Mouse (Mus musculus): Measurements from ENCODE around the gene Shroom2. TPM values are rescaled to one million over a fixed set of nuclear protein-coding genes. Genes with fewer than 3 reads are reported as not detected.

Gene Shroom2
- polyA plus RNA-seq, 1 experiment from 2014 or later: 5.0 TPM

- no peaks in the 10 kb centered on the region for H3K27me3 ChIP-seq (replicated peaks)
- ATAC-seq (ENCODE audit: insufficient read depth, low FRiP score, low read depth): no peak
- WGBS: 72% methylated on average over 2 of the region's 2 CpGs
- no peak overlapping the region for H3K9ac ChIP-seq
- no peaks in the 10 kb centered on the region for H3K4me1 ChIP-seq
- H3K4me3 ChIP-seq (replicated peaks): no peak overlapping the region
- no peak overlapping the region for H3K27ac ChIP-seq
- no peaks in the 10 kb centered on the region for H3K36me3 ChIP-seq
- no peaks in the 10 kb centered on the region for H3K9me3 ChIP-seq
- H3K4me2 ChIP-seq: no peak overlapping the region
Observed at GRCm38 (mm10) chrX:152679190-152679814, 90.0 kb downstream of the Shroom2 start.

GRCm38 (mm10) chrX:152676357-152676756, 92.9 kb downstream of the Shroom2 start:
- Histone ChIP-seq H3K9me3 (no peaks in the 10 kb centered on the region), H3K4me3 (replicated peaks) (no peak overlapping the region)

DNA sequence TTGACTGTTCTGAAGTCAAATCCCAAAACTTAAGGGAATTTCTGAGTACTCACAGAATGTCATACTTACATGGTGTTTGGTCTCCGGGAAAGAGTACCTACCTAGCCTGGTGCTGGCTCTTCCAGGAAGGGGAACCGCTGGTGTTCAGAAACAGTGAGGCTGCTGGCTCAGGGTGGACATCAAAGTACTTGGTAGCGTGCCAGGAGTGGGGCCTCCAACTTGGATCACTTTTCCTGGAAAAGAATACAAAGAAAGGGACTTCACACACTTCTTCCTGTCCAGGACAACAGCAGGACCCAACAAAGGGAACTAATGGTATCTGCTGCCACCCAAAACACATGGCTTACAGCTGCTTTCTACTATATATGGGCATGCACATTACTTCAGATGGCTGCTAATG, 95.8 kb downstream of the Shroom2 start:
- H3K4me3 ChIP-seq (replicated peaks): no peak overlapping the region
- H3K36me3 ChIP-seq: no peaks in the 10 kb centered on the region
- no peak overlapping the region for H3K4me2 ChIP-seq
- WGBS: 79% methylated on average over 3 of the region's 3 CpGs
- no peak overlapping the region for H3K27ac ChIP-seq
- no peak for ATAC-seq (ENCODE audit: insufficient read depth, low FRiP score, low read depth)
- no peaks in the 10 kb centered on the region for H3K27me3 ChIP-seq (replicated peaks)
- H3K9me3 ChIP-seq: no peaks in the 10 kb centered on the region
- H3K4me1 ChIP-seq: no peaks in the 10 kb centered on the region
- no peak overlapping the region for H3K9ac ChIP-seq

More at GRCm38 (mm10) chrX:152676357-152676756, 92.9 kb downstream of the Shroom2 start:
- Histone ChIP-seq H3K9ac (no peak overlapping the region), H3K4me1 (no peaks in the 10 kb centered on the region), H3K27ac (no peak overlapping the region), H3K4me2 (no peak overlapping the region), H3K27me3 (replicated peaks) (no peaks in the 10 kb centered on the region), H3K36me3 (no peaks in the 10 kb centered on the region)
- 48% methylated on average over 3 of the region's 3 CpGs for WGBS
- ATAC-seq (ENCODE audit: insufficient read depth, low FRiP score, low read depth): no peak

DNA sequence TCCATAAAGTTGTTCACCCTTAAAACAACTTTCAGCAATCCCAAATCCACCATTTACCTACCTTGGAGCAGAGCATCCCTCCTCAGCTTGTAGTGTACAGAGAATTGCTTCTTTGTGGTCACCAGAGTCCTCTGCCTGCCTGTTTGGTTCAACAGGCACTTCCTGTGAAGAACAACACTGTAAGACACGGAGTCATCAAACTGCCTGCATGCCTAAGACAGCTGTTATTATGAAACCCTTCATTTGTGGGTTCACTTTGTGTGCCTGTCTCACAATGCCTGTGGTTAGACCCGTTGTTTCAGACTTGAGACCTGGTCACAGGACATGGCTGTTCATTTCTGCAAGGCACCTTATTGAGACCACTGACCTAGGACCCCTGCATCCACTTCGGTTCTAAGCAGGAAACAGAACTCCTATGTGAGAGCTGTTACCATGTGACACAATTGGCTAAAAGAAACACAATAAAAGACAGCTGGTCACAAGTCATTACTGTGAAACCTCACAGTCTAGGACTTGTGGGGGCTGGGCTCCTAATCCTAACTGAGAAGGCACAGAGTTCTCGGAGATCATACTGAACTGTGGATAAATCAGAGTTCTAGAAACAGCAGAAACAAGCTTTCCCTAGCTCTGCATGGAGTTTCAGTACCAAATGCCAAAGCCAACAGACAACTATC, 111.8 kb downstream of the Shroom2 start:
- no peak for ATAC-seq (ENCODE audit: insufficient read depth, low FRiP score, low read depth)
- Histone ChIP-seq H3K36me3 (no peaks in the 10 kb centered on the region), H3K4me1 (no peaks in the 10 kb centered on the region), H3K27ac (no peak overlapping the region), H3K9ac (no peak overlapping the region), H3K4me3 (replicated peaks) (no peak overlapping the region), H3K9me3 (no peaks in the 10 kb centered on the region), H3K4me2 (no peak overlapping the region), H3K27me3 (replicated peaks) (no peaks in the 10 kb centered on the region)
- WGBS: 49% methylated on average over 4 of the region's 4 CpGs

DNA sequence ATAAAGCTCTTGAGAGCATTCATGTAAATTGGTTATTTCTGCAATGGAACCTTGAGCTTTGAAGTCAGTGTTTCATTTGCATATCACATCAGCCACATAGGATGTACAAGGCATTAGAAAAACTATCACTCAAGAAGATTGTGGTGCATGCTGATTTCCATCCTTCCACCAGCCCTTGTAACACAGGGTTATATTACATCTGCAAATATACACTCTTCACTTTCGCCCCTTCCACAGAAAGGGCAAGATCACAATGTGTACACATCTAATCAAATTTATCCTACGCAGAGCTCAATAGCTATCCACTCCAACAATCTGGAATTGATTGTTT, 112.7 kb downstream of the Shroom2 start:
- ATAC-seq (ENCODE audit: insufficient read depth, low FRiP score, low read depth): no peak
- 74% methylated on average over 2 of the region's 2 CpGs for WGBS
- no peaks in the 10 kb centered on the region for H3K27me3 ChIP-seq (replicated peaks)

GRCm38 (mm10) chrX:152655796-152656608, 113.3 kb downstream of the Shroom2 start:
- H3K9me3 ChIP-seq: no peaks in the 10 kb centered on the region
- 64% methylated on average over 8 of the region's 8 CpGs for WGBS
- no peaks in the 10 kb centered on the region for H3K4me1 ChIP-seq
- no peak overlapping the region for H3K4me2 ChIP-seq
- H3K27me3 ChIP-seq (replicated peaks): no peaks in the 10 kb centered on the region
- H3K36me3 ChIP-seq: no peaks in the 10 kb centered on the region
- no peak overlapping the region for H3K9ac ChIP-seq
- H3K27ac ChIP-seq: no peak overlapping the region
- ATAC-seq (ENCODE audit: insufficient read depth, low FRiP score, low read depth): no peak
- H3K4me3 ChIP-seq (replicated peaks): no peak overlapping the region

More for the DNA sequence above, 112.7 kb downstream of the Shroom2 start:
- Histone ChIP-seq H3K4me2 (no peak overlapping the region), H3K9me3 (no peaks in the 10 kb centered on the region), H3K27ac (no peak overlapping the region), H3K4me1 (no peaks in the 10 kb centered on the region), H3K4me3 (replicated peaks) (no peak overlapping the region), H3K36me3 (no peaks in the 10 kb centered on the region), H3K9ac (no peak overlapping the region)

GRCm38 (mm10) chrX:152652676-152653075, 116.6 kb downstream of the Shroom2 start:
- Histone ChIP-seq H3K27ac (no peak overlapping the region), H3K4me2 (no peak overlapping the region)

DNA sequence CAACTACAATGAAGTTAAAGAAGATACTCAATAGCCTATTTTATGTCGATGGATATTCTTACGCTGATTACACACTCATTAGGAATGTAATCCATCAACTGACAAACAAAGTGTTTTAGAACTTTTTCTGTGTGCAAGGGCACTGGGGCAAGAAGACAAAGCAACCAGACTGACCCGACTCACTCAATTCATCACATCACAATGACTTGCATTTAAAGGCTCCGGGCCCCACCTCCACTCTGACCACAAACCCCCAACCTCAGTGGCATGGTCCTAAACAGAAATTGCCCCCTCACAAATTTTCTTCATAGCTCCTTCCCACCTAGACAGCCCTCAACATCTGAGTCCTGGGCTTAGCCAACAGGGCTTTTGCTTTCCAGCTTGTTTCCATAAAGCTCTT, 124.4 kb downstream of the Shroom2 start:
- Histone ChIP-seq H3K27ac (no peak overlapping the region), H3K9me3 (no peaks in the 10 kb centered on the region), H3K4me3 (replicated peaks) (no peak overlapping the region), H3K4me2 (no peak overlapping the region), H3K36me3 (no peaks in the 10 kb centered on the region), H3K27me3 (replicated peaks) (no peaks in the 10 kb centered on the region; the same call in 1 of the 2 replicates), H3K9ac (no peak overlapping the region), H3K4me1 (no peaks in the 10 kb centered on the region)
- ATAC-seq (ENCODE audit: insufficient read depth, low FRiP score, low read depth): no peak
- WGBS: 36% methylated on average over 4 of the region's 4 CpGs

More at GRCm38 (mm10) chrX:152652676-152653075, 116.6 kb downstream of the Shroom2 start:
- ATAC-seq (ENCODE audit: insufficient read depth, low FRiP score, low read depth): no peak
- Histone ChIP-seq H3K9me3 (no peaks in the 10 kb centered on the region), H3K36me3 (no peaks in the 10 kb centered on the region), H3K4me3 (replicated peaks) (no peak overlapping the region), H3K27me3 (replicated peaks) (no peaks in the 10 kb centered on the region), H3K9ac (no peak overlapping the region), H3K4me1 (no peaks in the 10 kb centered on the region)
- 71% methylated on average over 2 of the region's 2 CpGs for WGBS

DNA sequence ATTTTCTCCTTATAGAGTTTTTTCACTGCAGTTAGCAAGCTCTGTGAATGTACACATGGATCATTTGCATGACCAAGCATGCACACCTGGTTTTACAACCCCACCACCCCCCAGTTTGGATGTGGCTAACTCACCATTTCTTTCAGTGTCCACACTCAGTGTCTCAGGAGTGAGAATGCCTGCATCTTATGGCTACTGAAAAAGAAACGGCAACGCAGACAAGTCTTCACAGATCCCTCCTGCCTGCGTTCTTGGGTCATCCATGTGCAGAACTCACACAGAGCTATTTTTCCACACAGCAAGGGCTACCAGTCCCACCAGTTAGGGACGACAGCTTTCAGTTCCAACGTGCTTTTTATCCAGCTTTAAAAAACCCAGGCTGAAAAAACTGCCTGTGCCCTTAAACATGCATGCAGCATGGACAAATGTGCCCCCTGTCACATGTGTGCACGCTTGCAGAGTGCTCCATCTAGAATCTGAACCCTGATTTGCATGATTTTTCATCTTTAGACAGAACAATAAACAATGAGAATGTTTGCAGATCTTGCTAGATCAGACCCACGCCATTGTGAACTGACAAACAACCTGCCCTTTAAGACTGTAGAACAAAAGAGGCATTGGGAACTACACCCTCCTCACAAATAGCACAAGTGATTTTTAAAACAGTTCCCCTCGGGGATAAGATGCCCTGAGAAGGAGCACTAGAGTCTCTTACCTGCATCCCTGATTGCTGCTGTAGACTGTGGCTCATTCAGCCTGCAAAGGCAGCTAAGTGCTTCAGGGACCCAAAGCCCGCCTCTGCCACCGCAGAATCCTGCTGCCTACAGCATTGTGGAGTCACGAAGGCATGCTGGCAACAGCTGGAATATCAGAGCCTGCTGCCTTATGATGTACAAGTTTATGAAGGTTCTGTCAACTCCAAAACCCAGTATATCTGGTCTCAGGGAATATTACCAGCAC, 125.3 kb downstream of the Shroom2 start:
- H3K4me1 ChIP-seq: no peaks in the 10 kb centered on the region
- no peak overlapping the region for H3K4me3 ChIP-seq (replicated peaks)
- H3K27me3 ChIP-seq (replicated peaks): no peaks in the 10 kb centered on the region; the same call in 1 of the 2 replicates
- no peaks in the 10 kb centered on the region for H3K36me3 ChIP-seq
- H3K4me2 ChIP-seq: no peak overlapping the region
- WGBS: 46% methylated on average over 11 of the region's 11 CpGs
- ATAC-seq (ENCODE audit: insufficient read depth, low FRiP score, low read depth): no peak
- no peak overlapping the region for H3K27ac ChIP-seq
- H3K9ac ChIP-seq: no peak overlapping the region
- H3K9me3 ChIP-seq: no peaks in the 10 kb centered on the region

DNA sequence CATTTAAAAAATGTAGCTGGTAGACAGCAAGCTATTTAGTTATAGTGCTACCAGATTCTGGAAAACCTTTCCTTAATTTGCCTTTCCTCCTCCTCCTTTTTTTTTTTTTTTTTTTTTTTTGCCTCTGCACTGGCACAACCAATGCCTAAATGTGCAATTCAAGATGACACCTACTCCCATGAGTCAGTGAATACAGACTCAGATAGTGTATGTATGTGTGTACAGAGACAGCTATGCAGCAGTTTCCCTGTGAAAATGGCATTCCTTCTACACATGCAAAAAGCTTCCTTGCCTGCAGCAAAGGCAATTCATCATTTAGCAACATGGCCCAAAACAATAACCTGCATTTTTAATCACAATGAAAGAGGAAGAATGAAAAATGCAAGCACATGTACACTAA, 126.1 kb downstream of the Shroom2 start:
- no peak overlapping the region for H3K4me2 ChIP-seq
- H3K27me3 ChIP-seq (replicated peaks): no peaks in the 10 kb centered on the region; the same call in 1 of the 2 replicates
- no peak for ATAC-seq (ENCODE audit: insufficient read depth, low FRiP score, low read depth)
- no peaks in the 10 kb centered on the region for H3K9me3 ChIP-seq
- H3K36me3 ChIP-seq: no peaks in the 10 kb centered on the region
- H3K9ac ChIP-seq: no peak overlapping the region
- H3K4me3 ChIP-seq (replicated peaks): no peak overlapping the region
- H3K4me1 ChIP-seq: no peaks in the 10 kb centered on the region
- H3K27ac ChIP-seq: no peak overlapping the region

DNA sequence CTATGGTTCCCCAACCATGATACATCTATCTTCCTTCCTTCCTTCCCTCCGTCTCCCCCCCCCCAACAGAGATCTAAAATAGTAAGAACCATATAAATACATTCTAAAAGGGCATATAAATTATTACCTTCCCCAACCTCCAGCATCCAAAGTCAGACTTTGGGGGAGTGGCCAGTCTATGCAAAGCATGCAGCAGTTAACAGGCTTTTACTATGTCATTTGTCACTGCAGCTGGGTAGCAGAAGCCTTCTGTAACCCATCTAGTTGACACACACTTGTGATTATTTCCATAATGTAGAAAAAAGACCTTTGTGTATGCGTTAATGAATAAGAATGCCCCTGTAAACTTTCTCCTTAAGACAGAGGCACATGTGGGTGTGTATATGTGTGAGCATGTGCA, 126.6 kb downstream of the Shroom2 start:
- Histone ChIP-seq H3K9ac (no peak overlapping the region), H3K9me3 (no peaks in the 10 kb centered on the region), H3K4me1 (no peaks in the 10 kb centered on the region), H3K4me3 (replicated peaks) (no peak overlapping the region), H3K4me2 (no peak overlapping the region), H3K27ac (no peak overlapping the region), H3K27me3 (replicated peaks) (no peaks in the 10 kb centered on the region; the same call in 1 of the 2 replicates), H3K36me3 (no peaks in the 10 kb centered on the region)
- WGBS: 55% methylated on average over 2 of the region's 2 CpGs
- no peak for ATAC-seq (ENCODE audit: insufficient read depth, low FRiP score, low read depth)

All from stomach, embryonic 15.5 days (tissue).